Mouse (Mus musculus) B cell, adult 2 months (primary cell): ENCODE measurements around the gene Olfr293.

ENCODE experiments used
- DNase-seq, 2 experiments: peaks; one replicate each; pipeline ENCODE4 v3.0.0; 2022

The Olfr293 gene

DNA sequence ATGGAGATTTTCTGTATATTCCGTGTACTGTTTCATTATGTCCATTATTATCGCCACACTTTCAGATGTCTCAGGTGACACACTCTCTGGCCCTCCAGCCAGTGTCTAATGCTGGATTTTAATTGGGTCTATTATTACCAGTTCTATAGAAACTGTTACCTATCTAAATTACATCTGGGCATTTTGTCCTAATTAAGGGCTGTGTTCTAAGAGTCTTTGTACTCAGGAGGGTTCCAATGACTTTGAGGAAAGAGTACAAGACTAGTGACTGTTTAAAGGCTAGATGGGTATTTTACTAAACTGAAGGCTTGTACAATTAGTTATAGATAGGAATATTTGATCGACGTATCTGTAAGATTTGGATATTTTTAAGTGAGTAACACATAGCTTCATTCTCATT, at the start of gene Olfr293:
TSS of gene Olfr293 (plus strand) at position 301 of the 400 bp plus-strand sequence.
- no peak for DNase-seq

DNA sequence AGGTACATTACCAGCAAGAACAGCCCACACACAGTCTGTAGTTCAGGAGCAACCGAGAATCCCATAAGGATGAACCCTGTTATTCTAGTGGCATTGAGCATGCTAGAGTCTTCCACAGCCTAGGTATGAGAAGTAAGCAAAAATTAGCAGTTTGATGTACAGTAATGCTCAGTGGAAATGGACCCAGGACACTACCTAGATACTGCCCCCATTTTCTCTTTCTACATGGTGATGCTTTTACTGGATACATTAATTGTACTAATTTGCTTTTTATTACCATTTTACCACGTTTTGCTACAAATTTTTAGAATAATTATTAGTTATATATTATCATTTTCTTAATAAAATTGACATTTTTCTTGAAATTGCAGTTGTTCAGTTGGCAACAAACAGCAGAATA, 32.3 kb upstream of the Olfr293 start, which contains the start of gene Olfr294:
TSS of gene Olfr294 (minus strand) at position 101 of the 400 bp plus-strand sequence.
- DNase-seq, result no peak

DNA sequence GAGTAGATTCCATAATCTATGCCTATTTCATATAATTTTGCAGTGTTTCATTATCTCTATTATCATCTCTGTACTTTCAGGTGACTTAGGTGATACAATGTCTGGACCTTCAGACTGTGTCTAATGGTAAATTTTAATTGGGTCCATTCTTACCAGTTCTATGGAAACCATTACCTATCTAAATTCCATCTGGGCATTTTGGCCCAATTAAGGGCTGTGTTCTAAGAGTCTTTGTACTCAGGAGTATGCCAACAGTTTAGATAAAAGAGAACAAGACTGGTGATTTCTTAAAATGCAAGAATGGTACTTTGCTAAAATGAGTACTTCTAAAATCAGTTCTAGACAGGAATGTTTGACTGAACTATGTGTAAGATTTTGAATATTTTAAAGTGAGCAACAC, 39.2 kb downstream of the Olfr293 start, which contains the start of gene Olfr292:
TSS of gene Olfr292 (plus strand) at position 301 of the 400 bp plus-strand sequence.
- no peak for DNase-seq
